Mouse (Mus musculus) mouse trophoblast stem cell (cell line): ENCODE results near the gene Ctsz.

Experiments used
- in situ Hi-C, 2 experiments: fragments of 300-500 bp; cut with MseI, MboI; formaldehyde crosslinking; loops; 2 replicates in 1 of 2; 3 replicates in 1 of 2; pipeline ENCODE4 v1.15.1; 2025

The Ctsz gene

GRCm38 (mm10) chr2:174441898-174442297 lies 3.1 kb upstream of the Ctsz start:
- in situ Hi-C loops = no loop called here

- in situ Hi-C loops = no loop called here
Measured at GRCm38 (mm10) chr2:174439961-174440360, 1.1 kb upstream of the Ctsz start.

GRCm38 (mm10) chr2:174439450-174439838 lies 605 bp upstream of the Ctsz start:
- in situ Hi-C loops = no loop called here

- in situ Hi-C loops = no loop called here
Measured at GRCm38 (mm10) chr2:174438181-174438580, 658 bp downstream of the Ctsz start.

- in situ Hi-C loops = no loop called here
Measured at GRCm38 (mm10) chr2:174437697-174437982, 1.2 kb downstream of the Ctsz start.

- in situ Hi-C loops = no loop called here
Measured at GRCm38 (mm10) chr2:174436916-174437696, 1.7 kb downstream of the Ctsz start.

- in situ Hi-C loops = no loop called here
Measured at GRCm38 (mm10) chr2:174436076-174436701, 2.6 kb downstream of the Ctsz start.

- in situ Hi-C loops = no loop called here
Measured at GRCm38 (mm10) chr2:174434943-174435342, 3.9 kb downstream of the Ctsz start.

GRCm38 (mm10) chr2:174428996-174429591 lies 9.7 kb downstream of the Ctsz start:
- in situ Hi-C loops = no loop called here

- in situ Hi-C loops = no loop called here
Measured at GRCm38 (mm10) chr2:174428076-174428835, 10.6 kb downstream of the Ctsz start.

GRCm38 (mm10) chr2:174426856-174427255 lies 12.0 kb downstream of the Ctsz start:
- in situ Hi-C loops = no loop called here

- in situ Hi-C loops = no loop called here
Measured at GRCm38 (mm10) chr2:174424301-174425085, 14.3 kb downstream of the Ctsz start.

- in situ Hi-C loops = no loop called here
Measured at GRCm38 (mm10) chr2:174421107-174421506, 17.7 kb downstream of the Ctsz start.

GRCm38 (mm10) chr2:174415731-174416310 lies 23.0 kb downstream of the Ctsz start, which contains the start of gene Nelfcd:
Gene Nelfcd (plus strand): TSS chr2:174415804.
- in situ Hi-C loops = no loop called here

GRCm38 (mm10) chr2:174415001-174415730 lies 23.7 kb downstream of the Ctsz start:
- in situ Hi-C loops = no loop called here

GRCm38 (mm10) chr2:174413127-174413526 lies 25.7 kb downstream of the Ctsz start:
- in situ Hi-C loops = no loop called here

- in situ Hi-C loops = no loop called here
Measured at GRCm38 (mm10) chr2:174410222-174410621, 28.6 kb downstream of the Ctsz start.

- in situ Hi-C loops = no loop called here
Measured at GRCm38 (mm10) chr2:174400396-174400795, 38.4 kb downstream of the Ctsz start.

GRCm38 (mm10) chr2:174397881-174398280 lies 41.0 kb downstream of the Ctsz start:
- in situ Hi-C loops = no loop called here

- in situ Hi-C loops = no loop called here
Measured at GRCm38 (mm10) chr2:174397065-174397464, 41.8 kb downstream of the Ctsz start.
